ENCODE assay signal across 24 mouse cellular contexts in genomic region chr6:23055734-23056133, GRCm38 (mm10).
DNase-seq lines count a peak whose midpoint lies in the region; ATAC-seq lines count a peak whose summit lies in the region.
"Had no signal": no experiment of that assay in that cellular context is flagged by ENCODE, and none has a peak within 500 bp of the region (broad histone marks: within the 10 kb centered on the region; RNA-seq: fewer than 3 reads in every experiment).

No protein-coding gene starts in this region.

- no peaks in the 10 kb centered on the region for H3K27me3 ChIP-seq in embryonic facial prominence, embryonic 13.5 days
- no peaks in the 10 kb centered on the region for H3K27me3 ChIP-seq in embryonic facial prominence, embryonic 10.5 days (replicated peaks; ENCODE audit: low read depth, poor library complexity, severe bottlenecking)
- no peaks in the 10 kb centered on the region for H3K27me3 ChIP-seq in forebrain, embryonic 15.5 days
- H3K27me3 ChIP-seq in forebrain, embryonic 10.5 days (ENCODE audit: poor library complexity, severe bottlenecking) = no peaks in the 10 kb centered on the region
- no peaks in the 10 kb centered on the region for H3K27me3 ChIP-seq in megakaryocyte, embryonic 14.5 days (replicated peaks)
- H3K27me3 ChIP-seq in forebrain, embryonic 16.5 days (replicated peaks; ENCODE audit: control insufficient read depth, insufficient read depth, low read length) = no peaks in the 10 kb centered on the region
- H3K27me3 ChIP-seq in limb, embryonic 10.5 days (ENCODE audit: low read depth, poor library complexity, severe bottlenecking) = no peaks in the 10 kb centered on the region
- H3K27me3 ChIP-seq: embryonic facial prominence, embryonic 15.5 days had no signal

- H3K4me1 ChIP-seq in embryonic facial prominence, embryonic 13.5 days = no peaks in the 10 kb centered on the region
- no peaks in the 10 kb centered on the region for H3K4me1 ChIP-seq in embryonic facial prominence, embryonic 10.5 days
- no peaks in the 10 kb centered on the region for H3K4me1 ChIP-seq in forebrain, embryonic 15.5 days
- H3K4me1 ChIP-seq in forebrain, embryonic 10.5 days = no peaks in the 10 kb centered on the region
- no peaks in the 10 kb centered on the region for H3K4me1 ChIP-seq in megakaryocyte, embryonic 14.5 days
- no peaks in the 10 kb centered on the region for H3K4me1 ChIP-seq in forebrain, embryonic 16.5 days (replicated peaks; ENCODE audit: control insufficient read depth, insufficient read depth, low read length)
- H3K4me1 ChIP-seq in limb, embryonic 10.5 days = no peaks in the 10 kb centered on the region
- H3K4me1 ChIP-seq: embryonic facial prominence, embryonic 15.5 days; hindbrain, embryonic 10.5 days had no signal

- DNase-seq in embryonic facial prominence, embryonic 10.5 days (ENCODE audit: low spot score) = no peak
- DNase-seq in forebrain, embryonic 10.5 days (ENCODE audit: extremely low spot score, low spot score) = no peak
- no peak for DNase-seq in limb, embryonic 10.5 days (ENCODE audit: low spot score)
- DNase-seq: adrenal gland, adult 8-10 months; adrenal gland, postnatal 25 days; cerebellum, adult 11-12 months; cerebellum, adult 8-10 months; cerebellum, postnatal 10 days; cerebellum, postnatal 36 days; embryo, embryonic 11 days; gastrocnemius, postnatal 10 days; gastrocnemius, postnatal 36 days; heart, postnatal 36 days had no signal

- WGBS in embryonic facial prominence, embryonic 13.5 days = 88% methylated on average over 5 of the region's 5 CpGs
- 93% methylated on average over 5 of the region's 5 CpGs for WGBS in embryonic facial prominence, embryonic 10.5 days
- WGBS in forebrain, embryonic 15.5 days = 96% methylated on average over 5 of the region's 5 CpGs
- WGBS in forebrain, embryonic 10.5 days = 95% methylated on average over 5 of the region's 5 CpGs
- 94% methylated on average over 5 of the region's 5 CpGs for WGBS in forebrain, embryonic 16.5 days
- 93% methylated on average over 5 of the region's 5 CpGs for WGBS in limb, embryonic 10.5 days

- no peak overlapping the region for H3K9ac ChIP-seq in embryonic facial prominence, embryonic 13.5 days
- no peak overlapping the region for H3K9ac ChIP-seq in forebrain, embryonic 15.5 days (replicated peaks)
- H3K9ac ChIP-seq in forebrain, embryonic 16.5 days (replicated peaks; ENCODE audit: low read depth, low read length) = no peak overlapping the region
- H3K9ac ChIP-seq: embryonic facial prominence, embryonic 15.5 days; hindbrain, embryonic 14.5 days had no signal

- 0 out of 2 replicates have a peak, but pooled peaks have one; percentile 26 for ATAC-seq in embryonic facial prominence, embryonic 13.5 days (ENCODE audit: insufficient number of reproducible peaks, insufficient read depth, low FRiP score, low TSS enrichment, low read depth)
- peak; percentile 51; the same call in 1 of the 2 replicates for ATAC-seq in forebrain, embryonic 15.5 days (replicated peaks)
- no peak for ATAC-seq in megakaryocyte, adult 5-6 weeks (ENCODE audit: poor library complexity, severe bottlenecking)
- peak; percentile 24; the same call in 1 of the 2 replicates for ATAC-seq in forebrain, embryonic 16.5 days
- ATAC-seq: activated CD4-positive, CD25-positive, alpha-beta regulatory T cell, adult 4 months; intestine, postnatal 0 days had no signal

- no peak overlapping the region for H3K4me2 ChIP-seq in embryonic facial prominence, embryonic 13.5 days
- no peak overlapping the region for H3K4me2 ChIP-seq in forebrain, embryonic 15.5 days (replicated peaks)
- H3K4me2 ChIP-seq in forebrain, embryonic 16.5 days (ENCODE audit: low read length) = no peak overlapping the region
- H3K4me2 ChIP-seq: embryonic facial prominence, embryonic 15.5 days; heart, embryonic 11.5 days; hindbrain, embryonic 14.5 days had no signal

- H3K9me3 ChIP-seq in embryonic facial prominence, embryonic 13.5 days = no peaks in the 10 kb centered on the region
- H3K9me3 ChIP-seq in embryonic facial prominence, embryonic 10.5 days = peaks cover 6% of the 10 kb centered on the region
- H3K9me3 ChIP-seq in forebrain, embryonic 15.5 days = no peaks in the 10 kb centered on the region
- H3K9me3 ChIP-seq in forebrain, embryonic 10.5 days = peaks cover 8% of the 10 kb centered on the region
- H3K9me3 ChIP-seq in megakaryocyte, embryonic 14.5 days = peaks cover 9% of the 10 kb centered on the region
- no peaks in the 10 kb centered on the region for H3K9me3 ChIP-seq in forebrain, embryonic 16.5 days (ENCODE audit: control insufficient read depth, low read length)
- H3K9me3 ChIP-seq in limb, embryonic 10.5 days (replicated peaks) = no peaks in the 10 kb centered on the region
- H3K9me3 ChIP-seq: embryonic facial prominence, embryonic 15.5 days had no signal

- H3K36me3 ChIP-seq in embryonic facial prominence, embryonic 13.5 days = peaks cover 10% of the 10 kb centered on the region
- H3K36me3 ChIP-seq in embryonic facial prominence, embryonic 10.5 days (replicated peaks) = peaks cover 7% of the 10 kb centered on the region; the same call in 1 of the 2 replicates
- H3K36me3 ChIP-seq in forebrain, embryonic 15.5 days = peaks cover 25% of the 10 kb centered on the region
- peaks cover 38% of the 10 kb centered on the region for H3K36me3 ChIP-seq in forebrain, embryonic 10.5 days (replicated peaks)
- no peaks in the 10 kb centered on the region for H3K36me3 ChIP-seq in megakaryocyte, embryonic 14.5 days (replicated peaks; ENCODE audit: low read length)
- peaks cover 22% of the 10 kb centered on the region for H3K36me3 ChIP-seq in forebrain, embryonic 16.5 days (ENCODE audit: control insufficient read depth, insufficient read depth)
- no peaks in the 10 kb centered on the region for H3K36me3 ChIP-seq in limb, embryonic 10.5 days

- H3K27ac ChIP-seq in embryonic facial prominence, embryonic 13.5 days = no peak overlapping the region
- H3K27ac ChIP-seq in embryonic facial prominence, embryonic 10.5 days (replicated peaks) = no peak overlapping the region
- no peak overlapping the region for H3K27ac ChIP-seq in forebrain, embryonic 15.5 days (replicated peaks)
- no peak overlapping the region for H3K27ac ChIP-seq in forebrain, embryonic 10.5 days
- H3K27ac ChIP-seq in forebrain, embryonic 16.5 days (ENCODE audit: low read length) = no peak overlapping the region
- no peak overlapping the region for H3K27ac ChIP-seq in limb, embryonic 10.5 days
- H3K27ac ChIP-seq: embryonic facial prominence, embryonic 15.5 days; hindbrain, embryonic 10.5 days; hindbrain, embryonic 14.5 days had no signal

- H3K4me3 ChIP-seq in embryonic facial prominence, embryonic 13.5 days = no peak overlapping the region
- no peak overlapping the region for H3K4me3 ChIP-seq in embryonic facial prominence, embryonic 10.5 days
- H3K4me3 ChIP-seq in forebrain, embryonic 15.5 days = no peak overlapping the region
- no peak overlapping the region for H3K4me3 ChIP-seq in forebrain, embryonic 10.5 days
- peak overlapping the region; percentile 44 for H3K4me3 ChIP-seq in megakaryocyte, embryonic 14.5 days (replicated peaks)
- H3K4me3 ChIP-seq in forebrain, embryonic 16.5 days (replicated peaks; ENCODE audit: low read length) = no peak overlapping the region
- no peak overlapping the region for H3K4me3 ChIP-seq in limb, embryonic 10.5 days
- H3K4me3 ChIP-seq: embryonic facial prominence, embryonic 15.5 days; hindbrain, embryonic 10.5 days had no signal
